Mouse (Mus musculus): Measurements from ENCODE around the gene Tnks1bp1.

Gene Tnks1bp1

GRCm38 (mm10) chr2:85038336-85038735 is 9.5 kb upstream of the Tnks1bp1 start:
- DNase-seq (ENCODE audit: low spot score in 2 of 2), result no peak

DNA sequence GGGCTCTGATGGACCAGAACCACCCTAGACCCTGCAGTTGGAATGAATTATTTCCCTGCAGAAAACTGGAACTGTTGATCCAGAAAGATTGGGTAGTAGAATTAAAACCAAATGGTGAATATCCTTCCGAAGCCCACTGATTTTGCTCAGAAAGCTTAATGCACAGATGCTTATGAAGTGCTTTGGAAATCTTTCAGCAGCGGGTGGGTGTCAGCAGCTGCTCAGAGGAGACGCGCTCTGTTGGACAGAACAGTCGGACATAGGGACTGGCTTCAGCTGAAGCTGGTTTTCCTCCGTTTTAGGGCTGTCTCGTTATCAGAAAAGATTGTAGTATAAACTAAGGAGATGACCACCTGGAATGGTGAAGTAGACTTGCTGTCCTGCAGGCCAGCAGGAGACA is 4.2 kb upstream of the Tnks1bp1 start:
- no peak for DNase-seq (ENCODE audit: low spot score in 2 of 2)

- DNase-seq (ENCODE audit: low spot score in 2 of 2), result no peak
These were observed 1.6 kb upstream of the Tnks1bp1 start for GRCm38 (mm10) chr2:85046222-85046621.

GRCm38 (mm10) chr2:85047081-85047480 is 741 bp upstream of the Tnks1bp1 start:
- DNase-seq (ENCODE audit: low spot score in 2 of 2), result no peak

GRCm38 (mm10) chr2:85048168-85048751 is 438 bp downstream of the Tnks1bp1 start:
- peak; percentile 81 to 85 for DNase-seq (ENCODE audit: low spot score in 2 of 2)

GRCm38 (mm10) chr2:85049277-85049676 is 1.5 kb downstream of the Tnks1bp1 start:
- DNase-seq (ENCODE audit: low spot score in 2 of 2), result no peak

- DNase-seq (ENCODE audit: low spot score in 2 of 2), result peak; percentile 74 to 75
These were observed 2.3 kb downstream of the Tnks1bp1 start for GRCm38 (mm10) chr2:85050001-85050634.

DNA sequence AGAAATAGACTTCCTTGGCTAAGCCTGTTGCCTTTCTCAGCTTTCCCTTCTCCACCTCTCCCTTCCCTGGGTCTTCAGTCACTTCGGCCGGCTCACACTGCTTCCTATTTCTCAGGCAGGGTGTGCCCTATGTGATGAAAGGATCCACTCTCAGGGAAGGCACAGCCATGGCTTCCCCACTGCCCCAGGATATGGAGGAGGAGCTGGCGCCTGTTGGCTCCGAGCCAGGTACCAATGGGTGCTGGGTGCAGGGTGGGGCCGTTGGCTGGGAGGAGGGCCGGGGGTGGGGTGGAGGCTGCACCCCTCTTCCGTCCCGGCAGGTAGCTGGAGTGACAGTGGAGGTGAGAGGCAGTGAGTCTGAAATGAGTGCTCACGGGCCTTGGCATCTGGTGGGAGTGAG is 2.9 kb downstream of the Tnks1bp1 start:
- peak in 1 of 2 experiments; percentile 61 for DNase-seq (ENCODE audit: low spot score in 2 of 2)

- no peak for DNase-seq (ENCODE audit: low spot score in 2 of 2)
These were observed 5.5 kb downstream of the Tnks1bp1 start for GRCm38 (mm10) chr2:85053192-85053816.

- no peak for DNase-seq (ENCODE audit: low spot score in 2 of 2)
These were observed 8.9 kb downstream of the Tnks1bp1 start for GRCm38 (mm10) chr2:85056711-85057110.

DNA sequence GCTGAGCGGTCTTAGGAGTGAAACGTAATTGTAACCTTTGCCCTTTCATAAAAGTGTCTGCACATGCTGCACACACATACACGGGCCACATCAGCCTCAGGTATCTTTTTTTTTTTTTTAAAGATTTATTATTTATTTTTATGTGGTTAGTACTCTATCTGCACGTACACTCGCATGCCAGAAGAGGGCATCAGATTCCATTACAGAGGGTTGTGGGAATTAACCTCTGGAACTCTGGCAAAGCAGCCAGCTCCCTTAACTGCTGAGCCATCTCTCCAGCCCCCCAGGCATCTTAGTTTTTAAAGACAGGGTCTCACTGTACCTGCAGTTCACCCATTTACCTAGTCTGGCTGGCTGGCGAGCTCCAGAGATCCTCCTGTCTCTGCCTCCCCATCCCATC is 11.9 kb downstream of the Tnks1bp1 start:
- no peak for DNase-seq (ENCODE audit: low spot score in 2 of 2)

DNA sequence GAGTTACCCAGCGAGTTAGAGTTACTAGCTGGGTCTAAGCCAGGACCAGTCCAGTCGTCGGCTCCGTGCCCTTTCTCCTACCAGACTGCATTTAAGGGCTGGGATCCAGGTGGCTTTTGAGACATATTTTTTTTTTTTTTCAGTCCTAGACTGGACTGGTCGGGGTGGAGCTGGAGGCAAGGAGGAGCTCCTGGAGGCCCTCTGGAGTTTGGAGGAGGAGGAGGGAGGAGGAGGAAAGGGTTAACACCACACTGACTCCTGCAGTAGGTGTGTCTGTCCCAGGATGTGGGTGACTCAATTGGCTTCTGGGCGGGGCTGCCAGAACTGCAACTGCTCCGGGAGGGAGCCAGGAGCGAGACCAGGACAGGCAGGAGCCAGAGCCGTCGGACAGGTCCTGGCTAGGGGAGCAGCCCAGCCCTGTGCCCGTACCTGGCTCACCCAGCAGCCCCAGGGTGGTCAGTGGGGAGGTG is 12.8 kb downstream of the Tnks1bp1 start:
- DNase-seq (ENCODE audit: low spot score in 2 of 2), result peak; percentile 71 to 74

- no peak for DNase-seq (ENCODE audit: low spot score in 2 of 2)
These were observed 13.3 kb downstream of the Tnks1bp1 start for GRCm38 (mm10) chr2:85061107-85061541.

DNA sequence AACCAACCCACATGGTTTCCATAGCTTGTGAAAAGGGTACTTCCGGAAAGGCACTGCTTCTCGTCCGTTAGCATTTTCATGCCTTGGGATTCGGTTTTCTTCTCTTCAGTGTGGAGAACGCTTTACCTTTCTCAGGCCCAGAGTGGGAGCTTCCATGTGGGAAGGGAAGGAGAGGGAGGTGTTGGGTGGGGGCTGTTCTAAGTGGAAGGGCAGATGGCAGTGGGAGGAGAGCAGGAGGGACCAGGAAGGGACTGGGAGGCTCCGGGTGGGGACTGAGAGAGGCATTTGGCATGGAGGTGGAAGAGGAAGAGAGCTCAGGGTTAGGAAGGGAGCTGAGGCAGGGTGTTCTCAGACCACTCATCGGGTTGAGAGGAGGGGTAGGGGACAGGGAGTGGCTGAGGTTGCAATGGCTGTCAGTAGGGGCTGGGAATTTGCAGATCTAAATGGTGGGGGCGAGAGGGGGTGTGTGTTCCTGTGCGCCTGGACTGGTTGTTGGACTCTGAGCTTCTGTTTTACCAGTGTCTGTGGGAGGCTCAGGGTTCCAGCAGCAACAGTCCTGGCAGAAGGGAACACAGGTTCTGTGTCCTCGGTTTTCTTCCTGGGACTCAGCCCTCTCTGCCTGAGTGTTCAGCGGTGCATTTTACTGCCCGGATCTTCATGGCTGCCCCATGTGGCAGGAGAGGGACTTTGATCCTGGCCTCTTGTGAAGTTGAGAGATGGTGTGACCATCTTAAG is 17.5 kb downstream of the Tnks1bp1 start:
- no peak for DNase-seq (ENCODE audit: low spot score in 2 of 2)

DNA sequence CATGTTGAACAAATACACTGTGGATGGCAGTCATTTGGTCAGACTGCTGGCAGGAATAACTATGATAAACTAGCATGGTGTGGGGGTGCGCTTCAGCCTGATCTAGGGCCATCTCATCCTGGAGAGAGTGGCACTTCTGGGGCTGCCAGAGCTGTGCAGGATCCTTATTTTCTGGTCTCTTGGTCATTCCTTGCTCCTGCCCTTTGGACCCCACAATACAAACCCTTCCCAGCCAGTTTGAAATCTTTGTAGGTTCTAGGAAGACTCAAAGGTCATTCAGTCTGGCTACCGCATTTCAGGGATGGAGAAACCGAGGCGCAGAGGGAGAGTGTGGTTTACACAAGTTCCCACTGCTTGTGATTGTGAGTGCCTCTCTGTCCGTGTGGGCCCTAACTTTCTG is 19.1 kb downstream of the Tnks1bp1 start:
- DNase-seq (ENCODE audit: low spot score in 2 of 2), result no peak

DNA sequence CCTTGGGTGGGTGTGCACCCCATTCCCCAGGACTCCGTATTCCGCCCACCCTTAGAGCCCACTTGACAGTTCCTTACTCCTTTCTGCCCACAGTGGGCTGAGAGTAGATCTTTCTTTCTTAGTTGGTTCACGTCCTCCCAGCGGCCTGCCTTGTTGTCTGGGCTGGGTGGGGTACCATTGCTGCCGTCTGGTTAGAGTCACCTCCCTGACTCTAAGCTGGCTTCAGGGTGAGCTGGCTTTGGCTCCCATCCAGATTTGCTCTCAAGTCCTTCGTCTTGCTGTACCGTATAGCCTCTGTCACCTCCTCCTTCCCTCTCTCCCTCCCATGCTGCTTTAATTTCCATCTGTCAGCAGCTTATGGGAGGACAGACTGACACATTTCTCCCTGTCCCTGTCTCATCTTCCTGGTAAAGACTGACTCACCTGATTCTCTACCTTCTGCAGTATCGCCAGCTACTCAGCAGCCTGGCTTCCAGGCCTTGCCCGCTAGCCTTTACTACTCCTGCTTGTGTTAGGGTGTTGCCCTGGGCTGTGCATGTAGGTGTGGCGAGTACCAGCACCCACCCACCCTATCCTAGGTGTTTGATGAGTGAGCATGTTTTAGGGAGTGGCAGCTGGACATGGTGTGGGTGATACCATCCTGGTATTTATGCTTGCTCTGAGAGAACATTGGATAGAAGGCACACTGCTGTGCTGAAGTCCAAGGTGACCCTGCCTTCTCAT is 20.2 kb downstream of the Tnks1bp1 start:
- DNase-seq (ENCODE audit: low spot score in 2 of 2), result no peak

DNA sequence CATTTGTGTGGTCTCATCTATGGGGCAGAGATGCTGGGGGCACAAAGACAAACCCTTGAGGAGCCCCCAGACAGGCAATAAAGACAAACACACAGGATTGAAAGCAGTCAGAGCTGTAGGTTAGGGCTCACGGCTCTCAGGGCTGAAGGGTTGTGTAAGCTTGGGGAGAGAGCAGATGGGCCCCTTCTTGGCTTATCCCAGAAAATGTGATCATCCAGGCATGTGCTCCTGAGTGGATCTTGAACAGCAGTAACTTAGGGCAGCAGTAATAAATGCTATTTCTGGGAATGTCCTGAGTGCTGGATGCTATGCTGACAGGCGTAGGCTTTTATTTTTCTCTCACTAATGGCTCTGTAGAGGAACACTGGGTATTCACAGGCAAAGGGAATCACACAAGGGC is 20.8 kb downstream of the Tnks1bp1 start:
- no peak for DNase-seq (ENCODE audit: low spot score in 2 of 2)

- DNase-seq (ENCODE audit: low spot score in 2 of 2), result no peak
These were observed 22.3 kb downstream of the Tnks1bp1 start for GRCm38 (mm10) chr2:85070086-85070485.

DNA sequence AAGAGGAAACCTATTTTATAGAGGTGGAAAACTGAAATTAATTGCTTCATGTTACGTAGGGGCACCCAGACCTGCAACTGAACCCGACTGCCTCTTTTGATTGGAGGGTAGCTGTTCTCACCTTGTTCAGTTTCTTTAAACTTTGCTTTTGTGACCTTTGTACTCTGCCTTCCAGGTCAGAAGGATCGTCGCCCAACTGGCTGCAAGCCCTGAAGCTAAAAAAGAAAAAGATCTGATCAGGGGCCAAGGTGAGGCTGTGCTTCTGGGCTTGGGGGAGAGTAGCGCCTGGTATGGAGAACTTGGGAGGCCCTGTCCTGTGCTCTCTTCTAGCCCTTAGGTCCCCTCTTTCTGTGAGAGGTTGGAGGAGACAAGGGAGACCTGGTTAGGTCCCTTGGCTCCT is 24.1 kb downstream of the Tnks1bp1 start:
- no peak for DNase-seq (ENCODE audit: low spot score in 2 of 2)

- no peak for DNase-seq (ENCODE audit: low spot score in 2 of 2)
These were observed 25.9 kb downstream of the Tnks1bp1 start for GRCm38 (mm10) chr2:85073751-85074150.

GRCm38 (mm10) chr2:85088716-85089646 is 41.2 kb downstream of the Tnks1bp1 start:
- peak in 1 of 2 experiments; percentile 40 for DNase-seq (ENCODE audit: low spot score in 2 of 2)
